Mouse (Mus musculus): ENCODE results near the gene Mrpl28.

DNA sequence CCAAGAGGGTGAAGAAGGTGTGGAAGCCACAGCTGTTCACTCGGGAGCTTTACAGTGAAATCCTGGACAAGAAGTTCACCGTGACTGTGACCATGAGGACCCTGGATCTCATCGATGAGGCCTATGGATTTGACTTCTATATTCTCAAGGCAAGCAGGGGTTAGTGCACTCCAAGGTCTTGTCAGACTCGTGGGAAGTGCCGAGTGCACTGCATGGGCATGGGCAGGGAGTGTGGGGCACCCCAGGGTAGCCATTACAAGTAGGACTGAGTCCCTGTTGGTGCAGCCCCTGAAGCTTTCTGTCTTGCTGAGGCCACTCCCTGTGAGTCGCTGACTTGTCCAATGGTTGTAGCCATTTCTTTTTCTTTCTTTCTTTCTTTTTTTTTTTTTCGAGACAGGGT, 1.3 kb downstream of the Mrpl28 start:
- TF ChIP-seq USF1 (IDR thresholded peaks at IDR 0.05; ENCODE audit: low read depth) (no peak), CTCF (IDR thresholded peaks at IDR 0.05; ENCODE audit: control insufficient read depth, insufficient read depth, insufficient read length) (no peak), MAX (IDR thresholded peaks at IDR 0.05) (no peak), CEBPB (IDR thresholded peaks at IDR 0.05; ENCODE audit: low read depth) (no peak), MYOG (IDR thresholded peaks at IDR 0.05; ENCODE audit: control insufficient read depth, extremely low read depth, insufficient read length) (no peak), FOSL1 (IDR thresholded peaks at IDR 0.05; ENCODE audit: insufficient read depth, low read length, poor library complexity, severe bottlenecking) (no peak), MYOD1 (IDR thresholded peaks at IDR 0.05; ENCODE audit: control insufficient read depth, insufficient read length, low read depth) (no peak)
